Mouse (Mus musculus) heart, postnatal 0 days (tissue): Measurements from ENCODE around the gene Ccdc85c.

Experiments
- CTCF ChIP-seq: IDR thresholded peaks from 2 replicates; pipeline ENCODE4 v1.5.1; 2016; ENCODE audit warnings: antibody characterized with exemption, control low read depth, low read depth
- EP300 ChIP-seq: IDR thresholded peaks from 2 replicates; pipeline ENCODE4 v1.6.1; 2016; ENCODE audit warnings: antibody characterized with exemption, low read depth

DNA sequence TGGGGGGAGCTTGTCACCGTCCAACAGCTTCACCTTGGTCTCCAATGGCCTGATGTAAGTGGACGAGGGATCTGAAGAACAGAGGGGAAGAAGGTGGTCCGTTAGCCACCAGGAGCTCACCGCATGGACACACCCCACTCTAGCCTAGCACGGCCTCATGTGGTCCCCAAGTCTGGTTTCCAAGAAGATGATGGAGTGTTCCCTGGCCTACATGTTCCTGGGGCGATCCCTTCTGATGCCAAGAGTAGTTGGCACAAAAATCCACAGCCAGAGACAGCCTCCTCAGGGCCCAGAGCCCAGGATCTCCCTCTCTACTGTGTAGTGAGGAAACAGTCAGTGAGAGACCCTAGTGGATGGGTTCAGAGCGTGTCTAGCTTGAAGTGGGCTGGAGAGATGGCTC is 53.5 kb downstream of the Ccdc85c start:
- TF ChIP-seq CTCF (no peak), EP300 (no peak)
